Mouse (Mus musculus) liver, embryonic 14.5 days (tissue): ENCODE data around the gene Grip1. TPM values are rescaled to one million over a fixed set of nuclear protein-coding genes. Genes with fewer than 3 reads are reported as not detected.

Experiments used
- ATAC-seq: fragments of 200-750 bp; cut with Nextera tagmentation; 2 replicates; pipeline ENCODE4 v1.8.0; 2017; ENCODE audit warnings: moderate number of reproducible peaks, mild to moderate bottlenecking, moderate library complexity; ENCODE audit not compliant: insufficient read depth
- DNase-seq, 3 experiments: peaks; one replicate each; pipeline ENCODE4 v3.0.0-alpha.2; 2012 to 2013; ENCODE audit warnings: low read depth in 3 of 3, low spot score in 3 of 3
- H3K27ac ChIP-seq: fragments of 300-500 bp; sonication (generic); 2 replicates; pipeline ENCODE4 v1.5.1; 2014; ENCODE audit warnings: moderate library complexity, mild to moderate bottlenecking, control low read depth, inconsistent platforms
- H3K27me3 ChIP-seq: fragments of 300-500 bp; sonication (generic); 2 replicates; pipeline ENCODE4 v1.6.1; 2014; ENCODE audit warnings: mild to moderate bottlenecking, low read length, moderate library complexity; ENCODE audit not compliant: control insufficient read depth, insufficient read depth
- H3K36me3 ChIP-seq: fragments of 300-500 bp; sonication (generic); replicated peaks from 2 replicates; pipeline ENCODE4 v1.6.1; 2014; ENCODE audit warnings: low read depth; ENCODE audit not compliant: control insufficient read depth, insufficient read depth
- H3K4me1 ChIP-seq, 2 experiments: fragments of 200-500 bp in 1 of 2; fragments of 300-500 bp in 1 of 2; sonication (generic) in 1 of 2; replicated peaks; 2 replicates each; pipeline ENCODE4 v1.6.1; 2012 to 2014; ENCODE audit warnings: antibody characterized with exemption in 1 of 2, inconsistent platforms in 1 of 2, low read length in 1 of 2; ENCODE audit not compliant: control insufficient read depth in 2 of 2, insufficient read depth in 2 of 2
- H3K4me2 ChIP-seq: fragments of 300-500 bp; sonication (generic); 2 replicates; pipeline ENCODE4 v1.6.1; 2014; ENCODE audit warnings: low read depth, mild to moderate bottlenecking, control low read depth, moderate library complexity
- H3K4me3 ChIP-seq, 2 experiments: fragments of 200-500 bp in 1 of 2; fragments of 300-500 bp in 1 of 2; sonication (generic) in 1 of 2; 2 replicates each; pipeline ENCODE4 v1.5.1; 2012 to 2014; ENCODE audit warnings: low read depth in 2 of 2, low read length in 2 of 2, mild to moderate bottlenecking in 2 of 2, control low read depth in 1 of 2, inconsistent platforms in 1 of 2, moderate library complexity in 1 of 2; ENCODE audit not compliant: insufficient read depth in 1 of 2
- H3K9ac ChIP-seq: fragments of 300-500 bp; sonication (generic); replicated peaks from 2 replicates; pipeline ENCODE4 v1.6.1; 2014; ENCODE audit warnings: mild to moderate bottlenecking, control low read depth, moderate library complexity
- H3K9me3 ChIP-seq: fragments of 300-500 bp; sonication (generic); 2 replicates; pipeline ENCODE4 v1.6.1; 2016; ENCODE audit warnings: low read length, mixed read lengths; ENCODE audit not compliant: control insufficient read depth
- CTCF ChIP-seq: IDR thresholded peaks from 2 replicates; pipeline ENCODE4 v1.5.1; 2016; ENCODE audit warnings: antibody characterized with exemption, low read depth, control low read depth
- EP300 ChIP-seq: IDR thresholded peaks from 2 replicates; pipeline ENCODE4 v1.6.1; 2016; ENCODE audit warnings: antibody characterized with exemption, low read depth
- WGBS: fragments of 180-500 bp; shearing (Covaris S2); extraction: QIAGEN DNeasy Blood & Tissue Kit; methylation state at CpG from one replicate; pipeline ENCODE4 v1.1.7; 2014; ENCODE audit not compliant: insufficient replicate concordance; 5-methylcytosine and 5-hydroxymethylcytosine counted together
- polyA plus RNA-seq, 2 experiments: library from polyadenylated mRNA; depleted of rRNA in 1 of 2; stranded (reverse) in 1 of 2; unstranded in 1 of 2; fragments of >200 nt; fragmentation: Nextera tagmentation in 1 of 2; extraction: Ambion mirVana in 1 of 2; gene quantifications; 2 replicates each; pipeline versions ENCODE4 v1.2.1 to v1.2.3; 2012 to 2014

Grip1 gene
- polyA plus RNA-seq, 2 experiments: 0.37 to 0.56 TPM

DNA sequence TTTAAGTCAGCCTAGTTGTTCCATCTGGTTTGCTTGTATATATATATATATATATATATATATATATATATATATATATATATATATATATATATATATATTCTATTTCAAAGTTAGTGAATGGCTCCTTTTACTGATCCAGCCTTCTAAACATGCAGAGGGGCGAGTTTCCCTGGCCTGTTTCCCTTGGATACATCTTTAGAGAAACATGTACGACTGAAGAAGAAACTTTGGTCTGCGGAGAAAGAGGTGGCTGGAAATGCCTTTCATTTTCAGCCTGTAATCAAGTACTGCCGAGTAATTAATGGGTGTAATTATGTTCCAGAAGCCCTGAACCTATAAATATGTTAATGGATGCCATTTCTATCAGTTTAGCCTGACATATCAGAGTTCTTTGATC is 366.8 kb downstream of the Grip1 start:
- ATAC-seq: no peak
- WGBS: 44% methylated on average over 4 of the region's 4 CpGs
- H3K4me1 ChIP-seq: no peaks in the 10 kb centered on the region
- H3K9me3 ChIP-seq: no peaks in the 10 kb centered on the region
- DNase-seq: no peak
- H3K27me3 ChIP-seq: no peaks in the 10 kb centered on the region
- H3K9ac ChIP-seq: no peak overlapping the region
- H3K36me3 ChIP-seq: no peaks in the 10 kb centered on the region
- H3K4me3 ChIP-seq: no peak overlapping the region
- no peak overlapping the region for H3K27ac ChIP-seq
- H3K4me2 ChIP-seq: no peak overlapping the region
- no peak for TF ChIP-seq CTCF
- no peak for TF ChIP-seq EP300

DNA sequence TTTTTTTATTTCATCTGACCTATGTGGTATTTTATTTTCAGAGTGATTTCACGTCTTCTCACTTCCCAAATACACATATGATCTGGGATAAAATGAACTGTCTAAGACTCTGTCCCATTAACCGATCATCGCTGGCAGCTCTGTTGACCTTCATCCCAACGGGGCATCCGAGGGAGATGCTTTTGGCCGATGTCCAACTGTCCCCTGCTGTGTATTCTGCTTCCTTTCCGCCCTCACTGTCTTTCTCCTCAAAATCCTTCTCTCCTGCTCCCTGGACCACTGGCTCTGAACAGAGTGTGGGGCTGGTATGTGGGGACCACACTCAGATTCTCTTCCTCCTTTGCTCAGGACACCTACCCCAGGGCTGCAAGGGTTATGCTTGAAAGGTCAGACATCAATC is 370.1 kb downstream of the Grip1 start:
- ATAC-seq (no peak), DNase-seq (no peak)
- Histone ChIP-seq H3K4me3 (no peak overlapping the region), H3K4me2 (no peak overlapping the region), H3K9ac (no peak overlapping the region), H3K4me1 (no peaks in the 10 kb centered on the region), H3K27ac (no peak overlapping the region), H3K9me3 (no peaks in the 10 kb centered on the region), H3K36me3 (no peaks in the 10 kb centered on the region), H3K27me3 (no peaks in the 10 kb centered on the region)
- WGBS: 69% methylated on average over 7 of the region's 7 CpGs
- no peak for TF ChIP-seq CTCF
- no peak for TF ChIP-seq EP300

DNA sequence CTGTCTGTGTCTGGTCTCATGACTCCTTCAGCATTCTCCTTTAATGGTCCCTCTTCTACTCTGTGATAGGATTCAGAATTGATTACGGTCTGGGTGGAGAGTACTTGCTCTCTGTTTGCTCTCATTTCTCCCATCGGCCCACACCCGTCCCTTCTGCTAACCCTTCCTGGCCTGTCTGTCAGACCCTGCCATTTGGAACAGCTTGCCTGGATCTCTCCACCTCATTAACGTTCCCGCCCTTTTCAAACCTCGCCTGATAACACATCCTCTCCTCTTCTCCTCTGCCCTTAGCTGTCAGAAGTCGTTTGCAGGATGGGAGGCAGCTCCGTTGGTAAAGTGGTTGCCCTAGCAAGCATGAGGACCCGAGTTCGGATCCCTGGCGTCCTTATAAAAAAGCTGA is 370.9 kb downstream of the Grip1 start:
- Histone ChIP-seq H3K4me3 (no peak overlapping the region), H3K9me3 (no peaks in the 10 kb centered on the region), H3K36me3 (no peaks in the 10 kb centered on the region), H3K4me2 (no peak overlapping the region), H3K27me3 (no peaks in the 10 kb centered on the region), H3K9ac (no peak overlapping the region), H3K27ac (no peak overlapping the region), H3K4me1 (no peaks in the 10 kb centered on the region)
- ATAC-seq: no peak
- TF ChIP-seq CTCF: no peak
- no peak for TF ChIP-seq EP300
- WGBS: 46% methylated on average over 11 of the region's 11 CpGs
- DNase-seq: no peak

DNA sequence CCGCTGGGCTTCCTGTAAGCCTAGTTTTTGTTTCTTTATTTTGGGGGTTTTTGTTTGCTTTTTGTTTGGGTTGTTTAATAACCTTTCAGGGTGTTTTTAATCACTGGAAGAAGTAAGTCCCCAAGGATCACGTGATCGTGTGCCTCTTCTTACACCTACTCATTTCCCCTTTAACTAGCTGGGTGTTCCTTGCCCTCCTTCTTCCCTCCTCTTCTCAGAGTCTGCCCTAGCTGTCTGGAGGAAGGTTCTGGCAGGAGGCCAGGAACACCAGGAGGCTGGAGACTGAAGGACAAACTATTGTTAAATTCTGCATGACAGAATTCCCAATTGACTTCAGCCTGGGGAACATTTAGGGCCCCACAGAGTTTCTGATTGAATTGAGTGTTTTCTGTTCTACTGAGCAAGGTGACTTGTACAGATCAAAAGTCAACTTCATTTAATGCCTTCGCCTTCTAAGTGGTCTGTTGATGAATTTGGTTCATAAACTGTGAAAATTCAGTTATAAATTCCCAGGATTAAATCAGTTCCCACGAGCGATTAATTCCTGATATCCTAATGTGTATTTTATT is 376.8 kb downstream of the Grip1 start:
- Histone ChIP-seq H3K4me3 (no peak overlapping the region), H3K9ac (no peak overlapping the region), H3K36me3 (no peaks in the 10 kb centered on the region), H3K27me3 (no peaks in the 10 kb centered on the region), H3K9me3 (no peaks in the 10 kb centered on the region), H3K4me1 (no peaks in the 10 kb centered on the region), H3K4me2 (no peak overlapping the region), H3K27ac (no peak overlapping the region)
- no peak for TF ChIP-seq EP300
- no peak for TF ChIP-seq CTCF
- ATAC-seq: no peak
- no peak for DNase-seq
- WGBS: 64% methylated on average over 6 of the region's 6 CpGs

DNA sequence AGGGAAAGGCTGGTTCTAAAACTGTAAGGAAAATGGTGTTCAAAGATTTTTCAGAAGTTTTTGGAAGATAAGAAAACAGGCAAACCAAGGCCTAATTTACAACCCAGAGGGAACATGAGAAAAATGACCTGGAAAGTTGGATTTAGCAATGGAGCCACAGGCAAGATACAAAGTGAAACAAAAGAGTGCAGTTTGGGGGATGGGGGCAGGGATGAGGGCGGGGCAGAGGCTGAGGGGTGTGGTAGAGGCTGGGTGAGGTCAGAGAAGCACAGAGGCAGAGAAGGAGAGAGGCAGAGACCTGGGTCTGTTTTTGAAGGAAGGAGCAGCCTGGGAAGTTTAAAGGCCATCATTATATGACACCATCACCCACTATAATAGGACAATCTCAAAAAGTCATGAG is 377.5 kb downstream of the Grip1 start:
- Histone ChIP-seq H3K4me2 (no peak overlapping the region), H3K4me1 (no peaks in the 10 kb centered on the region), H3K9me3 (no peaks in the 10 kb centered on the region), H3K27me3 (no peaks in the 10 kb centered on the region), H3K9ac (no peak overlapping the region), H3K4me3 (no peak overlapping the region), H3K36me3 (no peaks in the 10 kb centered on the region), H3K27ac (no peak overlapping the region)
- 40% methylated on average over 1 of the region's 1 CpGs for WGBS
- DNase-seq: no peak
- no peak for ATAC-seq
- TF ChIP-seq CTCF (no peak), EP300 (no peak)
